Mouse (Mus musculus) CD4-positive naive resting alpha-beta T cell, adult 57 days (primary cell): ENCODE results near the gene Camsap1. TPM values are rescaled to one million over a fixed set of nuclear protein-coding genes. Genes with fewer than 3 reads are reported as not detected.

Experiments
- total RNA-seq: library from RNA; stranded (reverse); gene quantifications from one replicate; pipeline ENCODE4 v1.2.4, GENCODE M21; 2023

Camsap1 gene
- total RNA-seq, result 64.4 TPM

GRCm38 (mm10) chr2:25983159-25983907, at the start of gene Camsap1:
TSS of gene Camsap1 (minus strand) at chr2:25983282.

GRCm38 (mm10) chr2:26021561-26022257, 38.6 kb upstream of the Camsap1 start, which contains the start of gene Ubac1:
TSS of gene Ubac1 (minus strand) at chr2:26021747.

Other genes with a start within 250 kb of the Camsap1 start
- not detected for gene Obp2b, start 246.3 kb downstream of the Camsap1 start, total RNA-seq
- gene Lcn3, start 217.7 kb downstream of the Camsap1 start, total RNA-seq, result not detected
- gene Lcn11, start 206.3 kb downstream of the Camsap1 start, total RNA-seq, result not detected
- gene Gm13539, start 201.0 kb downstream of the Camsap1 start, total RNA-seq, result not detected
- gene Glt6d1, start 167.4 kb downstream of the Camsap1 start, total RNA-seq, result not detected
- gene Lcn9, start 160.1 kb downstream of the Camsap1 start, total RNA-seq, result not detected
- not detected for gene Sohlh1, start 136.0 kb downstream of the Camsap1 start, total RNA-seq
- gene Kcnt1, start 119.5 kb downstream of the Camsap1 start, total RNA-seq, result not detected
- gene Ubac1, start 38.5 kb upstream of the Camsap1 start, total RNA-seq, result 46.6 TPM
- 8.1 TPM for gene Nacc2, start 139.9 kb upstream of the Camsap1 start, total RNA-seq
- not detected for gene Lhx3, start 225.0 kb upstream of the Camsap1 start, total RNA-seq